Mouse (Mus musculus) CH12.LX (cell line): ENCODE data around the gene B3gnt2. TPM values are rescaled to one million over a fixed set of nuclear protein-coding genes. Genes with fewer than 3 reads are reported as not detected.

Source experiments
- DNase-seq: peaks from one replicate; pipeline ENCODE4 v3.0.0-alpha.2; 2013; ENCODE audit errors: extremely low read depth
- H3K27ac ChIP-seq: 2 replicates; pipeline ENCODE4 v1.5.1; 2012; ENCODE audit warnings: low read depth, mild to moderate bottlenecking, control low read depth, moderate library complexity; ENCODE audit not compliant: insufficient read depth
- H3K27me3 ChIP-seq: replicated peaks from 2 replicates; pipeline ENCODE3; 2012; ENCODE audit warnings: inconsistent platforms
- H3K36me3 ChIP-seq, 2 experiments: replicated peaks in 1 of 2; 2 replicates each; pipeline versions ENCODE3 to v1.6.1; 2012; ENCODE audit warnings: inconsistent platforms in 1 of 2, low read length in 1 of 2, mild to moderate bottlenecking in 1 of 2, mixed read lengths in 1 of 2, moderate library complexity in 1 of 2; ENCODE audit not compliant: control insufficient read depth in 1 of 2, insufficient read depth in 1 of 2
- H3K4me1 ChIP-seq, 2 experiments: 2 replicates each; pipeline ENCODE4 v1.6.1; 2012; ENCODE audit warnings: inconsistent platforms in 1 of 2, moderate library complexity in 1 of 2; ENCODE audit not compliant: insufficient read depth in 2 of 2, control insufficient read depth in 1 of 2
- H3K4me2 ChIP-seq: 2 replicates; pipeline ENCODE4 v1.6.1; 2012; ENCODE audit warnings: low read depth, mild to moderate bottlenecking, control low read depth; ENCODE audit not compliant: poor library complexity, insufficient read depth, severe bottlenecking
- H3K4me3 ChIP-seq, 3 experiments: fragments of 150-350 bp in 1 of 3; sonication (generic) in 1 of 3; replicated peaks in 1 of 3; 2 replicates each; pipeline versions ENCODE3 to v1.5.1; 2011 to 2012; ENCODE audit warnings: low read depth in 2 of 3, low read length in 2 of 3, mild to moderate bottlenecking in 2 of 3, moderate library complexity in 2 of 3, control low read depth in 1 of 3, improper control_type of control experiment in 1 of 3, inconsistent platforms in 1 of 3, mixed read lengths in 1 of 3; ENCODE audit not compliant: poor library complexity in 1 of 3
- H3K79me2 ChIP-seq: replicated peaks from 2 replicates; pipeline ENCODE4 v1.6.1; 2012; ENCODE audit warnings: mild to moderate bottlenecking, moderate library complexity; ENCODE audit not compliant: control insufficient read depth, poor library complexity, insufficient read depth, severe bottlenecking; ENCODE audit errors: extremely low read depth
- H3K9ac ChIP-seq: 2 replicates; pipeline ENCODE4 v1.6.1; 2012; ENCODE audit warnings: low read depth, mild to moderate bottlenecking, control low read depth, moderate library complexity; ENCODE audit not compliant: insufficient read depth
- H3K9me3 ChIP-seq: replicated peaks from 2 replicates; pipeline ENCODE3; 2012; ENCODE audit warnings: low read length, inconsistent platforms, mixed read lengths
- CHD1 ChIP-seq: IDR thresholded peaks from 2 replicates; pipeline ENCODE4 v1.6.1; 2012; ENCODE audit warnings: low read depth, low read length, improper control_type of control experiment, inconsistent platforms
- ELF1 ChIP-seq: IDR thresholded peaks from 2 replicates; pipeline ENCODE4 v1.6.1; 2014; ENCODE audit warnings: low read depth, mild to moderate bottlenecking, inconsistent platforms, low read length, improper control_type of control experiment
- ETS1 ChIP-seq: conservative IDR thresholded peaks from 2 replicates; pipeline ENCODE4 v1.6.1; 2012; ENCODE audit warnings: low read depth, mild to moderate bottlenecking, inconsistent platforms, low read length, improper control_type of control experiment, moderate library complexity
- HCFC1 ChIP-seq: IDR thresholded peaks from 2 replicates; pipeline ENCODE4 v1.6.1; 2012; ENCODE audit warnings: low read depth, mild to moderate bottlenecking, inconsistent platforms, low read length, improper control_type of control experiment
- JUND ChIP-seq: conservative IDR thresholded peaks from 2 replicates; pipeline ENCODE4 v1.6.1; 2011; ENCODE audit warnings: low read depth, low read length, improper control_type of control experiment
- MAFK ChIP-seq: IDR thresholded peaks from 2 replicates; pipeline ENCODE4 v1.6.1; 2011; ENCODE audit warnings: low read length, improper control_type of control experiment; ENCODE audit not compliant: insufficient replicate concordance
- MAX ChIP-seq: IDR thresholded peaks from 2 replicates; pipeline ENCODE4 v1.6.1; 2011; ENCODE audit warnings: low read length, improper control_type of control experiment
- MAZ ChIP-seq: IDR thresholded peaks from 2 replicates; pipeline ENCODE4 v1.6.1; 2012; ENCODE audit warnings: low read depth, mild to moderate bottlenecking, inconsistent platforms, low read length, improper control_type of control experiment, moderate library complexity
- MXI1 ChIP-seq: IDR thresholded peaks from 2 replicates; pipeline ENCODE4 v1.6.1; 2011; ENCODE audit warnings: mild to moderate bottlenecking, low read depth, low read length, improper control_type of control experiment
- MYC ChIP-seq: IDR thresholded peaks from 2 replicates; pipeline ENCODE4 v1.6.1; 2011; ENCODE audit warnings: low read depth, mild to moderate bottlenecking, improper control_type of control experiment, low read length
- NRF1 ChIP-seq: IDR thresholded peaks from 2 replicates; pipeline ENCODE4 v1.6.1; 2014; ENCODE audit warnings: low read depth, mild to moderate bottlenecking, inconsistent platforms, low read length, improper control_type of control experiment, moderate library complexity
- PAX5 ChIP-seq: IDR thresholded peaks from 2 replicates; pipeline ENCODE4 v1.6.1; 2012; ENCODE audit warnings: low read length, inconsistent platforms, mixed read lengths
- POLR2AphosphoS2 ChIP-seq: IDR thresholded peaks from 2 replicates; pipeline ENCODE4 v1.6.1; 2011; ENCODE audit warnings: low read depth, low read length, improper control_type of control experiment
- RAD21 ChIP-seq: IDR thresholded peaks from 2 replicates; pipeline ENCODE4 v1.6.1; 2011; ENCODE audit warnings: low read depth, mild to moderate bottlenecking, low read length, improper control_type of control experiment, moderate library complexity
- SIN3A ChIP-seq: IDR thresholded peaks from 2 replicates; pipeline ENCODE4 v1.6.1; 2012; ENCODE audit warnings: low read length, improper control_type of control experiment, inconsistent platforms
- TCF12 ChIP-seq: IDR thresholded peaks from 2 replicates; pipeline ENCODE4 v1.6.1; 2014; ENCODE audit warnings: low read depth, mild to moderate bottlenecking, inconsistent platforms, low read length, improper control_type of control experiment
- UBTF ChIP-seq: IDR thresholded peaks from 2 replicates; pipeline ENCODE4 v1.6.1; 2012; ENCODE audit warnings: low read depth, mild to moderate bottlenecking, inconsistent platforms, low read length, improper control_type of control experiment, moderate library complexity
- USF1 ChIP-seq: IDR thresholded peaks from 2 replicates; pipeline ENCODE4 v1.6.1; 2014; ENCODE audit warnings: low read depth, mild to moderate bottlenecking, inconsistent platforms, low read length, improper control_type of control experiment
- ZC3H11A ChIP-seq: IDR thresholded peaks from 2 replicates; pipeline ENCODE4 v1.6.1; 2012; ENCODE audit warnings: low read depth, mild to moderate bottlenecking, inconsistent platforms, low read length, improper control_type of control experiment
- dilution Hi-C: fragments of 300-500 bp; cut with MboI; formaldehyde crosslinking; loops from 2 replicates; pipeline ENCODE4 v1.14.3; 2020; ENCODE audit warnings: low sequenced_read_pairs; ENCODE audit not compliant: extremely low pct_unique_long_range_greater_than_20kb, extremely low pct_ligation_motif_present
- in situ Hi-C: fragments of 300-500 bp; cut with MboI; formaldehyde crosslinking; loops from 3 replicates; pipeline ENCODE4 v1.14.3; 2019; ENCODE audit warnings: low sequenced_read_pairs, low pct_ligation_motif_present, low pct_unique_long_range_greater_than_20kb, mixed read lengths
- polyA plus RNA-seq: library from polyadenylated mRNA; unstranded; fragments of >175 nt; gene quantifications from 2 replicates; pipeline ENCODE4 v1.2.1, GENCODE M21; 2012; ENCODE audit warnings: low read depth; ENCODE audit not compliant: insufficient read length
- total RNA-seq, 2 experiments: library from RNA; depleted of rRNA; stranded (reverse); fragments of 300-350 nt in 1 of 2; fragments of >200 nt in 1 of 2; gene quantifications; 2 replicates each; pipeline ENCODE4 v1.2.3; 2012 to 2014

The B3gnt2 gene
- total and polyA plus RNA-seq, 3 experiments: 74.6 to 96.0 (median 75.2) TPM

DNA sequence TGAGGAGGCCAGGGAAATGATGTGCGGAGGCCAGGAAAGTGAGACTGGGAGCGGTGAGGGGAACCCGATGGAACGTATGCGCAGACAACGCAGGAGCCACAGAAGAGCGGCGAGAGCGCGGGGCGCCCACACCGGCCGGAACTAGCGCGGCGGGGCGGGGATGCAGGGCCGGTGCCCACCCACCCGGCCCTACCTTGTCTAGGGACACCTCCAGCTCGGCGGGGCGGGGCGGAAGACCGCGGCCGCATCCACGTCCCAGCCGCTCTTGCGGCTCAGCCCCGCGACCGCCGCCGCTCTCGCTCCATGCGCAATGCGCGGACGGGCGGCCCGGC lies 1.5 kb downstream of the B3gnt2 start:
- Histone ChIP-seq H3K9me3 (no peaks in the 10 kb centered on the region), H3K27ac (peak overlapping the region; percentile 82), H3K36me3 (peaks cover 0 to 10% of the 10 kb centered on the region in 2 experiments), H3K4me1 (peaks cover 14 to 38% of the 10 kb centered on the region in 2 experiments), H3K9ac (peak overlapping the region; percentile 85), H3K79me2 (peaks cover 60% of the 10 kb centered on the region), H3K4me3 (peak overlapping the region; percentile 83 to 89 (median 84)), H3K27me3 (no peaks in the 10 kb centered on the region), H3K4me2 (no peak overlapping the region)
- TF ChIP-seq NRF1: 0 out of 2 replicates have a peak, but pooled peaks have one; percentile 34
- peak; percentile 17; the same call in 1 of the 2 replicates for TF ChIP-seq SIN3A
- TF ChIP-seq MYC: 0 out of 2 replicates have a peak, but pooled peaks have one; percentile 12
- TF ChIP-seq ETS1: no peak
- no peak for DNase-seq
- dilution Hi-C loops (no loop called here), in situ Hi-C loops (no loop called here)

DNA sequence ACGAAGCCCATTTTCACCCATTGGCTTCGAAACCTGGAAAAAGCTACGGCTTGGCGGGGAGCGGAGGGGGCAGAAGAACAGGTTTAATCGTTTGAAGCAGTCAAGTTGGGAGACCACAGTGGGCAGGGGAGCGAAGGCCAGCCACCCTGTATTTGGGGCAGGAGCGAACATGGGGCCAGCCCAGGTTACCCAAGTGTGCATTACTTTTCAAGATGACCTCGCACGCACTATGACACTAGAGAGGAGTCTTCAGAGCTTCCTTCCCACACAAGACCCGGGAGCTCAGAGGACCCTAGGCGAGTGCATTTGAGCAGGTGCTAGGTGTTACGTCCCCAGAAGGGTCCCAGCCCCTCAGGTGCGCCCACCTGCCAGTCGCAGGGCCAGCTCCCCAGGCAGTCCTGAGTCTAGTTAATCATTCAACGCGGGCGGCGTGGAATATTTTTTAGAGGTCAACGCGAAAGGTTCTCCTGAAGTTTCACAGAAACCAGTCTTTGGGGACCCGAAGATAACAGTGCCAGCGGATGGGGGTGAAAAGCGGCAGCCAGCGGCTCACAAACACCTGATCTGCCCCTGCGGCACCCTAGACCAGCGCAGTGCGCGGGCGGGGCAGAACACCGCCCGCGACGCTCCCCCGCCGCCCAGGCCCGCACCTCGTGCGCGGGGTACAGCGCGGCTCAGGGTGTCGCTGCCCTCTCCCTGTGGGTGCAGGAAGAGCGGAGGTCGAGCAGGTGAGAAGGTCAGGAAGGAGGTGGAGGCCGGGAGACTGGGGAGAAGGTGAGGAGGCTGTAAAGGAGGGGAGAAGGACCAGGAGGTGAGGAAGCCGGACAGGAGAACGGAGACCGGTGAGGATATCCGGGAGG lies 2.1 kb downstream of the B3gnt2 start:
- Histone ChIP-seq H3K36me3 (peaks cover 5 to 16% of the 10 kb centered on the region in 2 experiments), H3K27me3 (no peaks in the 10 kb centered on the region), H3K9me3 (no peaks in the 10 kb centered on the region), H3K27ac (peak overlapping the region; percentile 82), H3K4me3 (peak overlapping the region; percentile 83 to 89 (median 84)), H3K9ac (peak overlapping the region; percentile 85), H3K4me1 (peaks cover 18 to 38% of the 10 kb centered on the region in 2 experiments), H3K4me2 (peak overlapping the region; percentile 84; the same call in 1 of the 2 replicates), H3K79me2 (peaks cover 66% of the 10 kb centered on the region)
- dilution Hi-C loops (no loop called here), in situ Hi-C loops (no loop called here)
- DNase-seq: no peak
- TF ChIP-seq JUND (no peak), TCF12 (no peak), MAX (0 out of 2 replicates have a peak, but pooled peaks have one; percentile 11), MXI1 (peak; percentile 83; the same call in 1 of the 2 replicates), POLR2AphosphoS2 (no peak), ELF1 (no peak), HCFC1 (0 out of 2 replicates have a peak, but pooled peaks have one; percentile 2), PAX5 (no peak), MAZ (0 out of 2 replicates have a peak, but pooled peaks have one; percentile 20), MAFK (no peak), UBTF (peak; percentile 10), RAD21 (no peak; the same call in 1 of the 2 replicates), USF1 (no peak), ZC3H11A (no peak), CHD1 (no peak)
